Mouse (Mus musculus): ENCODE results near the gene Ugt1a2. TPM values are rescaled to one million over a fixed set of nuclear protein-coding genes. Genes with fewer than 3 reads are reported as not detected.

Gene Ugt1a2
- total and polyA plus RNA-seq, 3 experiments: 0.05 TPM; not detected in 2

DNA sequence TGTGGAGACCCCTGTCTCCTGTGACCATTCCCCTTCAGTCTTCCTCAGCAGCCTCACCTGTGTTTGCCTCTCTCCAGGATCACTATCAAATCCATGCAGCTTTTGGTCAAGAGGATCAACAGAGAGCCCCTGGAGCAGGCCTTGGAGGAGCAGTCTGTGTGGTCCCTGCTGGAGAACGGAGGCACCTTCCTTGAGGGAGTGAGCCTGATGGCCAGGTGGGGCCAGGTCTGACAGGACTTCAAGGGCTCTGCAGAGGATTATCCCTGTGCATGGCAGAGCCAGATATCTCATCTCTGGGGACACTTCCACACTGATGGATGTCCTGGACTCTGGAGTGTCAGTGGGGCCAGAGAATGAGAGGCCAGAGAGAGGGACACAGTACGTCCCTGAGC is 55.1 kb downstream of the Ugt1a2 start:
- no peak for TF ChIP-seq GATA1 (IDR thresholded peaks at IDR 0.05; ENCODE audit: borderline replicate concordance, low read length)
- no peak for TF ChIP-seq CTCF (IDR thresholded peaks at IDR 0.05; ENCODE audit: low read depth, low read length)
- no peak for TF ChIP-seq TAL1 (conservative IDR thresholded peaks at IDR 0.05; ENCODE audit: low read depth, low read length)
- no peak for TF ChIP-seq GATA2 (IDR thresholded peaks at IDR 0.05; ENCODE audit: borderline replicate concordance, low read depth, low read length)
- TF ChIP-seq POLR2AphosphoS5 (IDR thresholded peaks at IDR 0.05; ENCODE audit: insufficient replicate concordance, low read depth, low read length): no peak
- Histone ChIP-seq H3K36me3 (replicated peaks) (peaks cover 15% of the 10 kb centered on the region), H3K27me3 (ENCODE audit: insufficient read depth, low read length) (peaks cover 36% of the 10 kb centered on the region), H3K9me3 (replicated peaks) (no peaks in the 10 kb centered on the region), H3K4me1 (ENCODE audit: insufficient read depth, low read depth, low read length) (peaks cover 6% of the 10 kb centered on the region), H3K4me3 (ENCODE audit: low read depth, low read length) (no peak overlapping the region)
- no peak for DNase-seq (ENCODE audit: low spot score)
- ATAC-seq (ENCODE audit: extremely low read depth, insufficient number of reproducible peaks, low FRiP score, poor library complexity, severe bottlenecking): no peak

DNA sequence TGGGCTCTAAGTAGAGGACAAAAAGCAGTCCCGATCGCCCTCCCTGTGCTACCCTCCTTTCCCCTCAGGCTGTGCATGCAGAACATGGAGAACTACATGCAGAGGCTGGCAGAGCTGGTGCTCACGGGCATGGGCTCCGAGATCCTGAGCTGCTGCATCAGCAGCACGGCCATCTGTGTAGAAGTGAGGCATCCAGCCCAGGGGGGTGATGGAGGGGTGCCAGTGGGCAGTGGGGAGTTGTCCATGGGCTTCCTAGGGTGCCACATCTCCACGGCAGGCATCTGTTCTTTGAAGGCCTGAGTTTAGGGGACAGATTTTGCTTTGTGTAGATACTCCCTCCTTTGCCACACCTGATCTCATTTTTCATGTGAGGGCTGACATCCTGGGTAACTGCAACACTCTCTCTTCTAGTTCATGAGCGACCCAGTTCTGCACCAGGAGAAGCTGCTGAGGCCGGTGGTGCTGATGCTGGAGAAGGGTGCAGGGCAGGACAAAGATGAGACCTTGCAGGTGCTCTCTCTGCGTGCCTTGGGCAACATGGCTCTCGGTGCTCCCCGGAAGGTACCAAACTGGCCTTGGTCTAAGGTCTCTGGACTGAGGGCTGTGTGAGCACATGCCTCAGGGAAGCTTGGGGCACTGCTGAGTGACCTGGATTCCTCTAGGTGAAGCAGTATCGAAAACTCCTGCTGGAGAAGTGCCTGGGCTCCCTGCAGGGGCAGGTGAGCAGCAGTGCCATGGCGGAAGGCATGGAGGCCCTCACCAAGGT is 55.8 kb downstream of the Ugt1a2 start:
- peak; percentile 6; the same call in 1 of the 2 replicates for TF ChIP-seq GATA2 (IDR thresholded peaks at IDR 0.05; ENCODE audit: borderline replicate concordance, low read depth, low read length)
- TF ChIP-seq TAL1 (conservative IDR thresholded peaks at IDR 0.05; ENCODE audit: low read depth, low read length): no peak
- H3K9me3 ChIP-seq (replicated peaks): no peaks in the 10 kb centered on the region
- ATAC-seq (ENCODE audit: extremely low read depth, insufficient number of reproducible peaks, low FRiP score, poor library complexity, severe bottlenecking): no peak

GRCm38 (mm10) chr1:88256886-88257663 is 56.7 kb downstream of the Ugt1a2 start:
- peaks cover 10% of the 10 kb centered on the region for H3K4me1 ChIP-seq (ENCODE audit: insufficient read depth, low read depth, low read length)
- peaks cover 29% of the 10 kb centered on the region for H3K27me3 ChIP-seq (ENCODE audit: insufficient read depth, low read length)
- TF ChIP-seq GATA2 (IDR thresholded peaks at IDR 0.05; ENCODE audit: borderline replicate concordance, low read depth, low read length) (0 out of 2 replicates have a peak, but pooled peaks have one; percentile 14), CTCF (IDR thresholded peaks at IDR 0.05; ENCODE audit: low read depth, low read length) (peak; percentile 24; the same call in 1 of the 2 replicates), GATA1 (IDR thresholded peaks at IDR 0.05; ENCODE audit: borderline replicate concordance, low read length) (no peak), POLR2AphosphoS5 (IDR thresholded peaks at IDR 0.05; ENCODE audit: insufficient replicate concordance, low read depth, low read length) (no peak)
- peaks cover 31% of the 10 kb centered on the region for H3K36me3 ChIP-seq (replicated peaks)
- H3K9me3 ChIP-seq (replicated peaks): no peaks in the 10 kb centered on the region
- no peak overlapping the region for H3K4me3 ChIP-seq (ENCODE audit: low read depth, low read length)
- no peak for ATAC-seq (ENCODE audit: extremely low read depth, insufficient number of reproducible peaks, low FRiP score, poor library complexity, severe bottlenecking)
- no peak for DNase-seq (ENCODE audit: low spot score)

More for the DNA sequence above, 55.8 kb downstream of the Ugt1a2 start:
- Histone ChIP-seq H3K4me1 (ENCODE audit: insufficient read depth, low read depth, low read length) (peaks cover 6% of the 10 kb centered on the region), H3K36me3 (replicated peaks) (peaks cover 22% of the 10 kb centered on the region), H3K4me3 (ENCODE audit: low read depth, low read length) (no peak overlapping the region), H3K27me3 (ENCODE audit: insufficient read depth, low read length) (peaks cover 34% of the 10 kb centered on the region)
- no peak for DNase-seq (ENCODE audit: low spot score)

GRCm38 (mm10) chr1:88257681-88258080 is 57.3 kb downstream of the Ugt1a2 start:
- Histone ChIP-seq H3K4me1 (ENCODE audit: insufficient read depth, low read depth, low read length) (peaks cover 15% of the 10 kb centered on the region), H3K4me3 (ENCODE audit: low read depth, low read length) (no peak overlapping the region), H3K27me3 (ENCODE audit: insufficient read depth, low read length) (peaks cover 23% of the 10 kb centered on the region), H3K9me3 (replicated peaks) (no peaks in the 10 kb centered on the region), H3K36me3 (replicated peaks) (peaks cover 37% of the 10 kb centered on the region)
- ATAC-seq (ENCODE audit: extremely low read depth, insufficient number of reproducible peaks, low FRiP score, poor library complexity, severe bottlenecking) (no peak), DNase-seq (ENCODE audit: low spot score) (no peak)
- TF ChIP-seq GATA1 (IDR thresholded peaks at IDR 0.05; ENCODE audit: borderline replicate concordance, low read length) (no peak), POLR2AphosphoS5 (IDR thresholded peaks at IDR 0.05; ENCODE audit: insufficient replicate concordance, low read depth, low read length) (no peak), TAL1 (conservative IDR thresholded peaks at IDR 0.05; ENCODE audit: low read depth, low read length) (no peak), CTCF (IDR thresholded peaks at IDR 0.05; ENCODE audit: low read depth, low read length) (no peak), GATA2 (IDR thresholded peaks at IDR 0.05; ENCODE audit: borderline replicate concordance, low read depth, low read length) (no peak)

DNA sequence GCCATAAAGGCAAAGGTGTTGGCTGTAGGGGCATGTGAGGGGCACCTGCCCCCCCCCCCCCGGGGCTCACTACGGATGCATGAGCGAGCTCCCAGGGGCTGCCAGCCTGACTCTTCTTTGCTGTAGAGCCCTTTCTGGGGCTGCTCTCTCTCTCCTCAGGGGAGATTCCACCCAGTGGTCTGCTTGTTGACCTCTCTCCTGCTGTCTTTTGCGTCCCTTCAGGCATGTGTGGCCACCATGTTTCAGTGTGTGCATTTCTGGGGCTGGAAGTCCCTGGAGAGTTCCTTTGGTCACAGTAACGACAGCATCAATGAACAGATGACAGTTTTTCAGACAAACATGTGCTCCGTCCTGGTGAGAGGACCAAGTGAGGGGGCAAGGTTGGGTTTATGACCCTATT is 58.0 kb downstream of the Ugt1a2 start:
- DNase-seq (ENCODE audit: low spot score): no peak

More for the DNA sequence above, 58.0 kb downstream of the Ugt1a2 start:
- H3K9me3 ChIP-seq (replicated peaks): no peaks in the 10 kb centered on the region
- TF ChIP-seq GATA2 (IDR thresholded peaks at IDR 0.05; ENCODE audit: borderline replicate concordance, low read depth, low read length): no peak
- TF ChIP-seq CTCF (IDR thresholded peaks at IDR 0.05; ENCODE audit: low read depth, low read length): no peak
- no peak for TF ChIP-seq POLR2AphosphoS5 (IDR thresholded peaks at IDR 0.05; ENCODE audit: insufficient replicate concordance, low read depth, low read length)
- TF ChIP-seq TAL1 (conservative IDR thresholded peaks at IDR 0.05; ENCODE audit: low read depth, low read length): no peak
- no peak for TF ChIP-seq GATA1 (IDR thresholded peaks at IDR 0.05; ENCODE audit: borderline replicate concordance, low read length)
- H3K4me3 ChIP-seq (ENCODE audit: low read depth, low read length): no peak overlapping the region
- peaks cover 20% of the 10 kb centered on the region for H3K4me1 ChIP-seq (ENCODE audit: insufficient read depth, low read depth, low read length)
- H3K36me3 ChIP-seq (replicated peaks): peaks cover 44% of the 10 kb centered on the region
- ATAC-seq (ENCODE audit: extremely low read depth, insufficient number of reproducible peaks, low FRiP score, poor library complexity, severe bottlenecking): no peak
- H3K27me3 ChIP-seq (ENCODE audit: insufficient read depth, low read length): peaks cover 20% of the 10 kb centered on the region

Measured in G1E (cell line).